Mouse (Mus musculus) forebrain, embryonic 10.5 days (tissue): ENCODE results near the gene Atp2b4. TPM values are rescaled to one million over a fixed set of nuclear protein-coding genes. Genes with fewer than 3 reads are reported as not detected.

ENCODE experiments used
- DNase-seq: peaks from one replicate; pipeline ENCODE4 v3.0.0-alpha.2; 2017; ENCODE audit warnings: low spot score; ENCODE audit errors: extremely low spot score
- H3K27ac ChIP-seq: fragments of 300-500 bp; sonication (generic); 2 replicates; pipeline ENCODE4 v1.5.1; 2016; ENCODE audit warnings: mild to moderate bottlenecking
- H3K27me3 ChIP-seq: fragments of 300-500 bp; sonication (generic); 2 replicates; pipeline ENCODE4 v1.6.1; 2016; ENCODE audit warnings: mild to moderate bottlenecking; ENCODE audit not compliant: poor library complexity, severe bottlenecking
- H3K36me3 ChIP-seq: fragments of 300-500 bp; sonication (generic); replicated peaks from 2 replicates; pipeline ENCODE4 v1.6.1; 2016; ENCODE audit warnings: mild to moderate bottlenecking, moderate library complexity
- H3K4me1 ChIP-seq: fragments of 300-500 bp; sonication (generic); 2 replicates; pipeline ENCODE4 v1.6.1; 2016
- H3K4me3 ChIP-seq: fragments of 300-500 bp; sonication (generic); 2 replicates; pipeline ENCODE4 v1.5.1; 2016; ENCODE audit warnings: mild to moderate bottlenecking, moderate library complexity
- H3K9me3 ChIP-seq: fragments of 300-500 bp; sonication (generic); 2 replicates; pipeline ENCODE4 v1.6.1; 2016; ENCODE audit warnings: mild to moderate bottlenecking, moderate library complexity
- WGBS: fragments of 180-500 bp; shearing (Covaris S2); methylation state at CpG from one replicate; pipeline ENCODE4 v1.1.7; 2016; 5-methylcytosine and 5-hydroxymethylcytosine counted together
- polyA plus RNA-seq: library from polyadenylated mRNA; unstranded; fragments of >200 nt; fragmentation: Nextera tagmentation; extraction: Ambion mirVana; gene quantifications from 2 replicates; pipeline ENCODE4 v1.2.1, GENCODE M21; 2016

Gene Atp2b4
- polyA plus RNA-seq, 1 experiment from 2014 or later: 4.2 TPM

- WGBS: 45% methylated on average over 1 of the region's 1 CpGs
- Histone ChIP-seq H3K9me3 (no peaks in the 10 kb centered on the region), H3K4me1 (peaks cover 58% of the 10 kb centered on the region), H3K27ac (peak overlapping the region; percentile 18; the same call in 1 of the 2 replicates), H3K36me3 (no peaks in the 10 kb centered on the region), H3K4me3 (no peak overlapping the region), H3K27me3 (peaks cover 44% of the 10 kb centered on the region)
- no peak for DNase-seq
These were observed 3.4 kb downstream of the Atp2b4 start for GRCm38 (mm10) chr1:133797327-133797978.

- no peak overlapping the region for H3K27ac ChIP-seq
- WGBS: 30% methylated on average over 1 of the region's 1 CpGs
These were observed 7.2 kb downstream of the Atp2b4 start for GRCm38 (mm10) chr1:133793646-133794045.

GRCm38 (mm10) chr1:133790011-133790410, 10.8 kb downstream of the Atp2b4 start:
- 87% methylated on average over 4 of the region's 4 CpGs for WGBS
- Histone ChIP-seq H3K27ac (no peak overlapping the region), H3K27me3 (no peaks in the 10 kb centered on the region), H3K9me3 (no peaks in the 10 kb centered on the region), H3K4me1 (peaks cover 16% of the 10 kb centered on the region), H3K4me3 (no peak overlapping the region), H3K36me3 (no peaks in the 10 kb centered on the region)
- DNase-seq: no peak

More at GRCm38 (mm10) chr1:133793646-133794045, 7.2 kb downstream of the Atp2b4 start:
- Histone ChIP-seq H3K9me3 (no peaks in the 10 kb centered on the region), H3K27me3 (peaks cover 16% of the 10 kb centered on the region), H3K36me3 (no peaks in the 10 kb centered on the region), H3K4me3 (no peak overlapping the region), H3K4me1 (peaks cover 27% of the 10 kb centered on the region)
- no peak for DNase-seq

- DNase-seq: no peak
- Histone ChIP-seq H3K27me3 (no peaks in the 10 kb centered on the region), H3K36me3 (no peaks in the 10 kb centered on the region), H3K27ac (0 out of 2 replicates have a peak overlapping the region, but pooled peaks have one; percentile 12), H3K4me3 (no peak overlapping the region), H3K4me1 (peaks cover 15% of the 10 kb centered on the region), H3K9me3 (no peaks in the 10 kb centered on the region)
- WGBS: 82% methylated on average over 5 of the region's 5 CpGs
These were observed 12.0 kb downstream of the Atp2b4 start for GRCm38 (mm10) chr1:133788864-133789263.

GRCm38 (mm10) chr1:133787500-133788210, 13.2 kb downstream of the Atp2b4 start:
- no peaks in the 10 kb centered on the region for H3K9me3 ChIP-seq
- no peaks in the 10 kb centered on the region for H3K27me3 ChIP-seq
- 0 out of 2 replicates have a peak, but pooled peaks cover 7% of the 10 kb centered on the region for H3K4me1 ChIP-seq
- H3K4me3 ChIP-seq: no peak overlapping the region
- DNase-seq: no peak
- no peaks in the 10 kb centered on the region for H3K36me3 ChIP-seq
- no peak overlapping the region; the same call in 1 of the 2 replicates for H3K27ac ChIP-seq
- WGBS: 81% methylated on average over 10 of the region's 10 CpGs

GRCm38 (mm10) chr1:133784621-133785020, 16.2 kb downstream of the Atp2b4 start:
- Histone ChIP-seq H3K4me1 (0 out of 2 replicates have a peak, but pooled peaks cover 7% of the 10 kb centered on the region), H3K9me3 (no peaks in the 10 kb centered on the region), H3K36me3 (no peaks in the 10 kb centered on the region), H3K4me3 (no peak overlapping the region), H3K27ac (no peak overlapping the region), H3K27me3 (no peaks in the 10 kb centered on the region)
- no peak for DNase-seq
- 87% methylated on average over 3 of the region's 3 CpGs for WGBS

- Histone ChIP-seq H3K36me3 (no peaks in the 10 kb centered on the region), H3K4me3 (no peak overlapping the region), H3K4me1 (0 out of 2 replicates have a peak, but pooled peaks cover 9% of the 10 kb centered on the region), H3K27me3 (no peaks in the 10 kb centered on the region), H3K27ac (no peak overlapping the region), H3K9me3 (no peaks in the 10 kb centered on the region)
- DNase-seq: no peak
- WGBS: 67% methylated on average over 3 of the region's 3 CpGs
These were observed 19.3 kb downstream of the Atp2b4 start for GRCm38 (mm10) chr1:133781531-133781930.

- H3K9me3 ChIP-seq: no peaks in the 10 kb centered on the region
- 0 out of 2 replicates have a peak, but pooled peaks cover 9% of the 10 kb centered on the region for H3K4me1 ChIP-seq
- no peaks in the 10 kb centered on the region for H3K36me3 ChIP-seq
- WGBS: 100% methylated on average over 1 of the region's 1 CpGs
- no peak overlapping the region for H3K27ac ChIP-seq
- no peak for DNase-seq
- H3K4me3 ChIP-seq: no peak overlapping the region
- H3K27me3 ChIP-seq: no peaks in the 10 kb centered on the region
These were observed 21.8 kb downstream of the Atp2b4 start for GRCm38 (mm10) chr1:133779043-133779442.

- Histone ChIP-seq H3K4me3 (no peak overlapping the region), H3K27ac (no peak overlapping the region), H3K9me3 (no peaks in the 10 kb centered on the region), H3K36me3 (no peaks in the 10 kb centered on the region), H3K27me3 (no peaks in the 10 kb centered on the region), H3K4me1 (peaks cover 9% of the 10 kb centered on the region; the same call in 1 of the 2 replicates)
- 76% methylated on average over 15 of the region's 15 CpGs for WGBS
- DNase-seq: no peak
These were observed 23.1 kb downstream of the Atp2b4 start for GRCm38 (mm10) chr1:133777651-133778231.

- Histone ChIP-seq H3K9me3 (no peaks in the 10 kb centered on the region), H3K27me3 (no peaks in the 10 kb centered on the region), H3K36me3 (no peaks in the 10 kb centered on the region), H3K4me3 (no peak overlapping the region), H3K4me1 (peaks cover 14% of the 10 kb centered on the region), H3K27ac (no peak overlapping the region)
- WGBS: 73% methylated on average over 9 of the region's 9 CpGs
- no peak for DNase-seq
These were observed 28.3 kb downstream of the Atp2b4 start for GRCm38 (mm10) chr1:133772553-133772952.

- Histone ChIP-seq H3K9me3 (no peaks in the 10 kb centered on the region), H3K4me1 (peaks cover 19% of the 10 kb centered on the region), H3K27me3 (no peaks in the 10 kb centered on the region), H3K4me3 (no peak overlapping the region), H3K36me3 (no peaks in the 10 kb centered on the region), H3K27ac (peak overlapping the region; percentile 54)
- DNase-seq: no peak
- WGBS: 82% methylated on average over 10 of the region's 10 CpGs
These were observed 28.9 kb downstream of the Atp2b4 start for GRCm38 (mm10) chr1:133771831-133772399.

GRCm38 (mm10) chr1:133767994-133768393, 32.8 kb downstream of the Atp2b4 start:
- WGBS: 89% methylated on average over 5 of the region's 5 CpGs
- H3K36me3 ChIP-seq: no peaks in the 10 kb centered on the region
- H3K4me3 ChIP-seq: no peak overlapping the region
- H3K27me3 ChIP-seq: no peaks in the 10 kb centered on the region
- H3K9me3 ChIP-seq: no peaks in the 10 kb centered on the region
- peak overlapping the region; percentile 80; the same call in 1 of the 2 replicates for H3K27ac ChIP-seq
- peaks cover 50% of the 10 kb centered on the region for H3K4me1 ChIP-seq
- no peak for DNase-seq
